Mouse (Mus musculus) lung, embryonic 14.5 days (tissue): ENCODE data around the gene Abcd3. TPM values are rescaled to one million over a fixed set of nuclear protein-coding genes. Genes with fewer than 3 reads are reported as not detected.
A peak's percentile ranks its signal among the peaks of the same experiment; 100 is the strongest.
"Not testable (repeated sequence)": the region's sequence is repeated elsewhere in the genome, so short reads cannot be mapped to it uniquely, and the experiment has no call there.

Experiments used
- ATAC-seq: fragments of 200-750 bp; cut with Nextera tagmentation; 2 replicates; pipeline ENCODE4 v1.8.0; 2017; ENCODE audit warnings: mild to moderate bottlenecking, moderate TSS enrichment, moderate library complexity; ENCODE audit not compliant: insufficient read depth
- DNase-seq: peaks from one replicate; pipeline ENCODE4 v3.0.0-alpha.2; 2015
- H3K27ac ChIP-seq: fragments of 300-500 bp; sonication (generic); 2 replicates; pipeline ENCODE4 v1.5.1; 2014; ENCODE audit warnings: low read depth, mild to moderate bottlenecking, moderate library complexity
- H3K27me3 ChIP-seq: fragments of 300-500 bp; sonication (generic); 2 replicates; pipeline ENCODE4 v1.6.1; 2014; ENCODE audit warnings: low read length, control low read depth; ENCODE audit not compliant: insufficient read depth
- H3K36me3 ChIP-seq: fragments of 300-500 bp; sonication (generic); 2 replicates; pipeline ENCODE4 v1.6.1; 2014; ENCODE audit warnings: control low read depth; ENCODE audit not compliant: insufficient read depth
- H3K4me1 ChIP-seq: fragments of 300-500 bp; sonication (generic); 2 replicates; pipeline ENCODE4 v1.6.1; 2014; ENCODE audit warnings: antibody characterized with exemption, control low read depth; ENCODE audit not compliant: insufficient read depth
- H3K4me2 ChIP-seq: fragments of 300-500 bp; sonication (generic); 2 replicates; pipeline ENCODE4 v1.6.1; 2014; ENCODE audit warnings: mild to moderate bottlenecking
- H3K4me3 ChIP-seq: fragments of 300-500 bp; sonication (generic); 2 replicates; pipeline ENCODE4 v1.5.1; 2014; ENCODE audit warnings: low read depth, low read length
- H3K9ac ChIP-seq: fragments of 300-500 bp; sonication (generic); 2 replicates; pipeline ENCODE4 v1.6.1; 2014
- H3K9me3 ChIP-seq: fragments of 300-500 bp; sonication (generic); 2 replicates; pipeline ENCODE4 v1.6.1; 2016; ENCODE audit warnings: low read depth, low read length, control low read depth
- CTCF ChIP-seq: IDR thresholded peaks from 2 replicates; pipeline ENCODE4 v1.5.1; 2016; ENCODE audit warnings: antibody characterized with exemption, low read depth
- WGBS: fragments of 180-500 bp; shearing (Covaris S2); extraction: QIAGEN DNeasy Blood & Tissue Kit; methylation state at CpG from one replicate; pipeline ENCODE4 v1.1.7; 2014; 5-methylcytosine and 5-hydroxymethylcytosine counted together
- polyA plus RNA-seq: library from polyadenylated mRNA; unstranded; fragments of >200 nt; fragmentation: Nextera tagmentation; extraction: Ambion mirVana; gene quantifications from 2 replicates; pipeline ENCODE4 v1.2.1, GENCODE M21; 2014

The Abcd3 gene
- polyA plus RNA-seq, 1 experiment from 2014 or later: 78.0 TPM

GRCm38 (mm10) chr3:121792246-121792645, 22.9 kb downstream of the Abcd3 start:
- 68% methylated on average over 4 of the region's 4 CpGs for WGBS
- H3K4me3 ChIP-seq: no peak overlapping the region
- no peak for TF ChIP-seq CTCF

GRCm38 (mm10) chr3:121790442-121790841, 24.7 kb downstream of the Abcd3 start:
- no peak for TF ChIP-seq CTCF
- DNase-seq: peak; percentile 31
- ATAC-seq: no peak

More at GRCm38 (mm10) chr3:121792246-121792645, 22.9 kb downstream of the Abcd3 start:
- H3K9ac ChIP-seq: no peak overlapping the region
- no peak overlapping the region for H3K27ac ChIP-seq
- no peak overlapping the region for H3K4me2 ChIP-seq
- H3K4me1 ChIP-seq: no peaks in the 10 kb centered on the region
- no peaks in the 10 kb centered on the region for H3K9me3 ChIP-seq
- ATAC-seq: no peak
- peaks cover 12% of the 10 kb centered on the region; the same call in 1 of the 2 replicates for H3K36me3 ChIP-seq
- DNase-seq: no peak
- no peaks in the 10 kb centered on the region for H3K27me3 ChIP-seq

GRCm38 (mm10) chr3:121789790-121790189, 25.3 kb downstream of the Abcd3 start:
- Histone ChIP-seq H3K9ac (no peak overlapping the region), H3K4me2 (no peak overlapping the region), H3K27ac (0 out of 2 replicates have a peak overlapping the region, but pooled peaks have one; percentile 30), H3K4me1 (no peaks in the 10 kb centered on the region), H3K4me3 (no peak overlapping the region), H3K9me3 (no peaks in the 10 kb centered on the region), H3K36me3 (peaks cover 18% of the 10 kb centered on the region; the same call in 1 of the 2 replicates), H3K27me3 (no peaks in the 10 kb centered on the region)
- peak; percentile 77 for DNase-seq
- peak; percentile 87 for ATAC-seq
- 26% methylated on average over 5 of the region's 5 CpGs for WGBS
- no peak for TF ChIP-seq CTCF

More at GRCm38 (mm10) chr3:121790442-121790841, 24.7 kb downstream of the Abcd3 start:
- Histone ChIP-seq H3K27me3 (no peaks in the 10 kb centered on the region), H3K4me1 (no peaks in the 10 kb centered on the region), H3K9me3 (no peaks in the 10 kb centered on the region), H3K36me3 (peaks cover 17% of the 10 kb centered on the region; the same call in 1 of the 2 replicates), H3K27ac (peak overlapping the region; percentile 46), H3K4me3 (no peak overlapping the region), H3K9ac (no peak overlapping the region), H3K4me2 (no peak overlapping the region)
- 46% methylated on average over 5 of the region's 5 CpGs for WGBS

GRCm38 (mm10) chr3:121783020-121783419, 32.1 kb downstream of the Abcd3 start:
- Histone ChIP-seq H3K4me1 (no peaks in the 10 kb centered on the region), H3K4me2 (no peak overlapping the region), H3K27me3 (no peaks in the 10 kb centered on the region), H3K27ac (no peak overlapping the region), H3K9me3 (no peaks in the 10 kb centered on the region), H3K4me3 (no peak overlapping the region), H3K36me3 (peaks cover 27% of the 10 kb centered on the region; the same call in 1 of the 2 replicates), H3K9ac (no peak overlapping the region)
- no peak for TF ChIP-seq CTCF
- ATAC-seq (no peak), DNase-seq (no peak)
- WGBS: 72% methylated on average over 6 of the region's 6 CpGs

- Histone ChIP-seq H3K27ac (no peak overlapping the region), H3K9ac (no peak overlapping the region), H3K27me3 (no peaks in the 10 kb centered on the region), H3K4me2 (no peak overlapping the region), H3K4me3 (no peak overlapping the region), H3K36me3 (peaks cover 39% of the 10 kb centered on the region), H3K9me3 (no peaks in the 10 kb centered on the region), H3K4me1 (no peaks in the 10 kb centered on the region)
- DNase-seq (peak; percentile 78), ATAC-seq (peak; percentile 24; the same call in 1 of the 2 replicates)
- peak; percentile 81 for TF ChIP-seq CTCF
- 45% methylated on average over 7 of the region's 7 CpGs for WGBS
These were observed 37.2 kb downstream of the Abcd3 start for GRCm38 (mm10) chr3:121777943-121778342.

GRCm38 (mm10) chr3:121773336-121773735, 41.8 kb downstream of the Abcd3 start:
- H3K9ac ChIP-seq, H3K27ac ChIP-seq, H3K9me3 ChIP-seq, H3K27me3 ChIP-seq, H3K4me3 ChIP-seq, ATAC-seq, H3K4me2 ChIP-seq, H3K4me1 ChIP-seq, DNase-seq: not testable (repeated sequence)
- H3K36me3 ChIP-seq: peaks cover 66% of the 10 kb centered on the region
- WGBS: 92% methylated on average over 4 of the region's 4 CpGs

- WGBS: 80% methylated on average over 3 of the region's 3 CpGs
- Histone ChIP-seq H3K27me3 (no peaks in the 10 kb centered on the region), H3K36me3 (peaks cover 79% of the 10 kb centered on the region), H3K4me2 (no peak overlapping the region), H3K4me1 (no peaks in the 10 kb centered on the region), H3K27ac (no peak overlapping the region), H3K4me3 (no peak overlapping the region), H3K9me3 (no peaks in the 10 kb centered on the region), H3K9ac (no peak overlapping the region)
- no peak for TF ChIP-seq CTCF
- ATAC-seq (no peak), DNase-seq (no peak)
These were observed 46.3 kb downstream of the Abcd3 start for GRCm38 (mm10) chr3:121768770-121769169.
